Mouse (Mus musculus): Measurements from ENCODE around the gene Nup88. TPM values are rescaled to one million over a fixed set of nuclear protein-coding genes. Genes with fewer than 3 reads are reported as not detected.

The Nup88 gene
- polyA plus RNA-seq, 1 experiment from 2014 or later: 134 TPM

GRCm38 (mm10) chr11:70960786-70961554, 8.8 kb downstream of the Nup88 start:
- 95% methylated on average over 5 of the region's 5 CpGs for WGBS
- Histone ChIP-seq H3K9me3 (no peaks in the 10 kb centered on the region), H3K36me3 (peaks cover 96% of the 10 kb centered on the region), H3K4me3 (no peak overlapping the region), H3K9ac (no peak overlapping the region), H3K27me3 (no peaks in the 10 kb centered on the region), H3K4me2 (replicated peaks) (no peak overlapping the region), H3K27ac (no peak overlapping the region), H3K4me1 (no peaks in the 10 kb centered on the region)
- ATAC-seq (ENCODE audit: low FRiP score, low read depth): no peak

GRCm38 (mm10) chr11:70954711-70955110, 15.1 kb downstream of the Nup88 start:
- H3K4me2 ChIP-seq (replicated peaks): no peak overlapping the region
- H3K4me1 ChIP-seq: no peaks in the 10 kb centered on the region
- WGBS: 93% methylated on average over 4 of the region's 4 CpGs
- H3K36me3 ChIP-seq: peaks cover 95% of the 10 kb centered on the region
- H3K4me3 ChIP-seq: no peak overlapping the region
- H3K27ac ChIP-seq: no peak overlapping the region
- no peak overlapping the region for H3K9ac ChIP-seq
- H3K9me3 ChIP-seq: no peaks in the 10 kb centered on the region
- ATAC-seq (ENCODE audit: low FRiP score, low read depth): no peak
- H3K27me3 ChIP-seq: no peaks in the 10 kb centered on the region

- H3K4me1 ChIP-seq: no peaks in the 10 kb centered on the region
- no peak for ATAC-seq (ENCODE audit: low FRiP score, low read depth)
- no peak overlapping the region for H3K27ac ChIP-seq
- no peaks in the 10 kb centered on the region for H3K9me3 ChIP-seq
- no peak overlapping the region for H3K4me3 ChIP-seq
- H3K4me2 ChIP-seq (replicated peaks): no peak overlapping the region
- peaks cover 92% of the 10 kb centered on the region for H3K36me3 ChIP-seq
- WGBS: 88% methylated on average over 4 of the region's 4 CpGs
- no peaks in the 10 kb centered on the region for H3K27me3 ChIP-seq
- no peak overlapping the region for H3K9ac ChIP-seq
These were observed 24.6 kb downstream of the Nup88 start for GRCm38 (mm10) chr11:70944935-70945817.

- Histone ChIP-seq H3K4me3 (no peak overlapping the region), H3K9ac (no peak overlapping the region), H3K4me1 (no peaks in the 10 kb centered on the region), H3K27ac (no peak overlapping the region), H3K4me2 (replicated peaks) (no peak overlapping the region), H3K9me3 (no peaks in the 10 kb centered on the region), H3K27me3 (no peaks in the 10 kb centered on the region), H3K36me3 (peaks cover 91% of the 10 kb centered on the region)
- 94% methylated on average over 7 of the region's 7 CpGs for WGBS
- no peak for ATAC-seq (ENCODE audit: low FRiP score, low read depth)
These were observed 26.1 kb downstream of the Nup88 start for GRCm38 (mm10) chr11:70943651-70944050.

GRCm38 (mm10) chr11:70942596-70942995, 27.2 kb downstream of the Nup88 start:
- no peak overlapping the region for H3K4me3 ChIP-seq
- no peaks in the 10 kb centered on the region for H3K4me1 ChIP-seq
- H3K9me3 ChIP-seq: no peaks in the 10 kb centered on the region
- WGBS: 92% methylated on average over 1 of the region's 1 CpGs
- no peak for ATAC-seq (ENCODE audit: low FRiP score, low read depth)
- H3K27me3 ChIP-seq: no peaks in the 10 kb centered on the region
- no peak overlapping the region for H3K9ac ChIP-seq
- peaks cover 91% of the 10 kb centered on the region for H3K36me3 ChIP-seq
- no peak overlapping the region for H3K4me2 ChIP-seq (replicated peaks)
- no peak overlapping the region for H3K27ac ChIP-seq

GRCm38 (mm10) chr11:70935316-70935715, 34.5 kb downstream of the Nup88 start:
- H3K36me3 ChIP-seq: peaks cover 84% of the 10 kb centered on the region
- 95% methylated on average over 7 of the region's 7 CpGs for WGBS
- no peaks in the 10 kb centered on the region for H3K9me3 ChIP-seq
- no peak overlapping the region for H3K4me3 ChIP-seq
- no peak overlapping the region for H3K4me2 ChIP-seq (replicated peaks)
- no peak overlapping the region for H3K9ac ChIP-seq
- H3K27ac ChIP-seq: no peak overlapping the region
- H3K4me1 ChIP-seq: no peaks in the 10 kb centered on the region
- ATAC-seq (ENCODE audit: low FRiP score, low read depth): no peak
- no peaks in the 10 kb centered on the region for H3K27me3 ChIP-seq

GRCm38 (mm10) chr11:70931461-70931860, 38.3 kb downstream of the Nup88 start:
- no peak for ATAC-seq (ENCODE audit: low FRiP score, low read depth)
- H3K4me3 ChIP-seq: no peak overlapping the region
- no peak overlapping the region for H3K9ac ChIP-seq
- no peak overlapping the region for H3K4me2 ChIP-seq (replicated peaks)
- no peak overlapping the region for H3K27ac ChIP-seq
- H3K36me3 ChIP-seq: peaks cover 75% of the 10 kb centered on the region
- no peaks in the 10 kb centered on the region for H3K4me1 ChIP-seq
- H3K9me3 ChIP-seq: no peaks in the 10 kb centered on the region
- H3K27me3 ChIP-seq: no peaks in the 10 kb centered on the region
- 81% methylated on average over 5 of the region's 5 CpGs for WGBS

- Histone ChIP-seq H3K9ac (no peak overlapping the region), H3K27me3 (no peaks in the 10 kb centered on the region), H3K9me3 (no peaks in the 10 kb centered on the region), H3K4me1 (no peaks in the 10 kb centered on the region), H3K27ac (no peak overlapping the region), H3K4me3 (no peak overlapping the region), H3K4me2 (replicated peaks) (no peak overlapping the region), H3K36me3 (peaks cover 67% of the 10 kb centered on the region)
- ATAC-seq (ENCODE audit: low FRiP score, low read depth): no peak
- WGBS: 94% methylated on average over 4 of the region's 4 CpGs
These were observed 50.2 kb downstream of the Nup88 start for GRCm38 (mm10) chr11:70919524-70919923.

GRCm38 (mm10) chr11:70917896-70918295, 51.9 kb downstream of the Nup88 start:
- Histone ChIP-seq H3K9me3 (no peaks in the 10 kb centered on the region), H3K27ac (no peak overlapping the region), H3K36me3 (peaks cover 56% of the 10 kb centered on the region), H3K4me1 (no peaks in the 10 kb centered on the region), H3K4me2 (replicated peaks) (no peak overlapping the region), H3K27me3 (no peaks in the 10 kb centered on the region), H3K9ac (no peak overlapping the region), H3K4me3 (no peak overlapping the region)
- 95% methylated on average over 2 of the region's 2 CpGs for WGBS
- ATAC-seq (ENCODE audit: low FRiP score, low read depth): no peak

- Histone ChIP-seq H3K27ac (no peak overlapping the region), H3K9me3 (no peaks in the 10 kb centered on the region), H3K27me3 (no peaks in the 10 kb centered on the region), H3K36me3 (peaks cover 47% of the 10 kb centered on the region), H3K4me2 (replicated peaks) (no peak overlapping the region), H3K4me3 (no peak overlapping the region), H3K9ac (no peak overlapping the region), H3K4me1 (no peaks in the 10 kb centered on the region)
- 85% methylated on average over 1 of the region's 1 CpGs for WGBS
- ATAC-seq (ENCODE audit: low FRiP score, low read depth): no peak
These were observed 57.9 kb downstream of the Nup88 start for GRCm38 (mm10) chr11:70911920-70912319.

- Histone ChIP-seq H3K4me1 (no peaks in the 10 kb centered on the region), H3K27ac (no peak overlapping the region), H3K36me3 (peaks cover 50% of the 10 kb centered on the region), H3K9me3 (no peaks in the 10 kb centered on the region), H3K9ac (no peak overlapping the region), H3K4me3 (no peak overlapping the region), H3K4me2 (replicated peaks) (no peak overlapping the region), H3K27me3 (no peaks in the 10 kb centered on the region)
- ATAC-seq (ENCODE audit: low FRiP score, low read depth): no peak
- 97% methylated on average over 3 of the region's 3 CpGs for WGBS
These were observed 58.5 kb downstream of the Nup88 start for GRCm38 (mm10) chr11:70911323-70911722.

- ATAC-seq (ENCODE audit: low FRiP score, low read depth): no peak
- no peak overlapping the region for H3K4me2 ChIP-seq (replicated peaks)
- peaks cover 54% of the 10 kb centered on the region for H3K36me3 ChIP-seq
- WGBS: 90% methylated on average over 3 of the region's 3 CpGs
- H3K9ac ChIP-seq: no peak overlapping the region
- H3K4me1 ChIP-seq: no peaks in the 10 kb centered on the region
- no peaks in the 10 kb centered on the region for H3K9me3 ChIP-seq
- no peak overlapping the region for H3K4me3 ChIP-seq
- H3K27me3 ChIP-seq: no peaks in the 10 kb centered on the region
- no peak overlapping the region for H3K27ac ChIP-seq
These were observed 63.1 kb downstream of the Nup88 start for GRCm38 (mm10) chr11:70906681-70907080.
